Mouse (Mus musculus): ENCODE measurements around the gene Magi1. TPM values are rescaled to one million over a fixed set of nuclear protein-coding genes. Genes with fewer than 3 reads are reported as not detected.

Gene Magi1
- polyA plus RNA-seq, 1 experiment from 2014 or later: 6.2 TPM

DNA sequence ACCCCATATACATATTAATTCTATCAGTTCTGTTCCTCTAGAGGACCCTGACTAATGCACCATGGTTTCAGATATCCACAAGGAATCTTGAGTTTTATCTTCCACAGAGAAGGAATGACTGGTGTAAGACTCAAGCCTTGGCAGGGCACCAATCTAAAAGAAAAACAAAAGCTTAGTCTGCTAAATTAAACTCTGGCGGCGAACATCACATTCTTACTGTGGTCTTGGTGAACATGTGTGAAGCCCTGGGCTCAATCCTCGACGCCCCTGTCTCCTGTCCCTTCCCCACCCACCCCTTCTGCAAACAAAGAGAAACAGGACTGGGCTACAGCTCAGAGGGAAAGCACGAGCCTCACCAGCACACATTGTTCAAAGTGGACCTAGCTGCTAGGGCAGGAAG, 182.5 kb downstream of the Magi1 start:
- no peaks in the 10 kb centered on the region for H3K9me3 ChIP-seq (replicated peaks; ENCODE audit: low read length)
- no peak overlapping the region for H3K27ac ChIP-seq
- H3K36me3 ChIP-seq (ENCODE audit: insufficient read depth, low read length): no peaks in the 10 kb centered on the region
- no peak overlapping the region for H3K4me2 ChIP-seq (ENCODE audit: low read length)
- 43% methylated on average over 5 of the region's 5 CpGs for WGBS
- H3K4me1 ChIP-seq (replicated peaks; ENCODE audit: insufficient read depth, low read length): no peaks in the 10 kb centered on the region
- H3K4me3 ChIP-seq (replicated peaks; ENCODE audit: low read depth, low read length): no peak overlapping the region
- no peak for ATAC-seq (replicated peaks; ENCODE audit: low FRiP score, low read depth)
- H3K27me3 ChIP-seq (ENCODE audit: insufficient read depth, low read length): no peaks in the 10 kb centered on the region
- H3K9ac ChIP-seq (ENCODE audit: low read depth, low read length): no peak overlapping the region
- no peak for DNase-seq (ENCODE audit: low spot score)
- TF ChIP-seq CTCF (IDR thresholded peaks at IDR 0.05; ENCODE audit: low read depth): no peak

DNA sequence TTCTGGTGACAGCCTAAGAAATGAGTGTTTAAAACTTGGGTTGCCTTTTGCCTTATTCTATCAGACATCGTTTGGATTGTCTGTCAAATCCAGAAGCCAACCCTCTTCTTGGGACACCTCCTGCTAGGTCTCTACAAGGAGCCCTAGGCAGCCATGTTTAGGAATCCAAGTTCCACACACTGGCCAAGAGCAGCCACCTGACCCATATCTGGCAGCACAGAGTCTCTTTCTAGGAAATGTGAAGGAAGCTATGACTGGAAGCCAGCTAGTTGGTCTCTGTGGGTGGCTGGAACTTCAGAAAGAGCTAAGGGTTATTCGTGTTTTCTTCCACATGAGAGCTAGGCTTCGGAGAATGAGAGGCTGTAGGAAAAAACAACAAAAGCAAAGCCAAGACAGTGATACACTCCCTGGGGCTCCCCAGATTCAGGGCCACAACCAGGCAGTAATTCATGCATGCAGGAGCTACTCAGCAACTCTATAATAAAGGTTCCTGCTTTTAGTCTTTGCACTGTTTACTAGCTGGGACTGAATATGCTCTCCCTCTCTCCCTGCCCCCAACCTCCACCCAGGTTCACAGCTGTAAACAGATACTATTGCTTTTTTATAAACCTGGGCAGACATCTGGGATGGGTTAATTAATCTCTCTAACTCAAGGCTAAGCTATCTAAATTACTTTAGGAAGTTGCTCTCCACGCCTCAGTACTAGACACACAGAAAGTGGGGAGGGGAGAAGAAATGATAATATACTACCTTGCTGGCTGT, 188.6 kb downstream of the Magi1 start:
- no peak for TF ChIP-seq CTCF (IDR thresholded peaks at IDR 0.05; ENCODE audit: low read depth)
- H3K9me3 ChIP-seq (replicated peaks; ENCODE audit: low read length): no peaks in the 10 kb centered on the region
- DNase-seq (ENCODE audit: low spot score) (peak; percentile 67), ATAC-seq (replicated peaks; ENCODE audit: low FRiP score, low read depth) (no peak; the same call in 1 of the 2 replicates)
- 31% methylated on average over 4 of the region's 4 CpGs for WGBS
- no peak overlapping the region for H3K9ac ChIP-seq (ENCODE audit: low read depth, low read length)
- peak overlapping the region; percentile 31; the same call in 1 of the 2 replicates for H3K27ac ChIP-seq
- no peak overlapping the region for H3K4me3 ChIP-seq (replicated peaks; ENCODE audit: low read depth, low read length)
- no peaks in the 10 kb centered on the region for H3K36me3 ChIP-seq (ENCODE audit: insufficient read depth, low read length)
- H3K27me3 ChIP-seq (ENCODE audit: insufficient read depth, low read length): no peaks in the 10 kb centered on the region
- no peak overlapping the region for H3K4me2 ChIP-seq (ENCODE audit: low read length)
- peaks cover 13% of the 10 kb centered on the region; the same call in 1 of the 2 replicates for H3K4me1 ChIP-seq (replicated peaks; ENCODE audit: insufficient read depth, low read length)

DNA sequence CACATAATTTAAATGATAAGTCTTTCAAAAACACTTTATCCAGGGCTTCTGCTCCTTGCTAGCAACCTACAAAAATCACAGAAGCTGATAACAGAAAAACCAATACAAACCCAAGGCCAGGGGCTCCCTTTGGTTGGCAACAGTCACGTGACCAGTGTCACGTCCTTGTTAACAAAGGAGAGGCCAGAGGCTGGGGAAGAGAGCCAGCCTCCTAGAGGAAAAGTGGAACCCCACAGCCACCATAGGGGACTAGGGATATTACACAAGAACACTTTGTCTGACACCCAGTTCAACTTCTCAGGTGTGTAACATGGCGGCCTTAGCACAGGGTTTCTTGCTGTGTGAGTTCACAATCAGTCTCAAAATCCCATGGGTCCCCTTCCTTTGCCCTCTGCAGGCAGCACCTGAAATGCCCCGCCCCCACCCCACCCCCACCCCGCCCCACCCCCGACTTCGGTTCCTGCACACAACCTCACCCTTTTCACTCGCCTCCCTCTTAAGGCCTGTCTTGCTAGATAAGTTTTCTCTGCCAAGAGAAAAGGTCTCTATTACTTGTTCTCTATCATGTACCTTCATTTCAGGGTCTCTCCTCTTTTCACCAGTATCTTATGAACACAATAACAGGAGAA, 190.6 kb downstream of the Magi1 start:
- no peak for TF ChIP-seq CTCF (IDR thresholded peaks at IDR 0.05; ENCODE audit: low read depth)
- no peak overlapping the region for H3K9ac ChIP-seq (ENCODE audit: low read depth, low read length)
- no peaks in the 10 kb centered on the region for H3K9me3 ChIP-seq (replicated peaks; ENCODE audit: low read length)
- no peak overlapping the region for H3K27ac ChIP-seq
- no peaks in the 10 kb centered on the region for H3K27me3 ChIP-seq (ENCODE audit: insufficient read depth, low read length)
- WGBS: 70% methylated on average over 8 of the region's 8 CpGs
- no peak overlapping the region for H3K4me3 ChIP-seq (replicated peaks; ENCODE audit: low read depth, low read length)
- H3K4me1 ChIP-seq (replicated peaks; ENCODE audit: insufficient read depth, low read length): peaks cover 13% of the 10 kb centered on the region; the same call in 1 of the 2 replicates
- no peak overlapping the region for H3K4me2 ChIP-seq (ENCODE audit: low read length)
- ATAC-seq (replicated peaks; ENCODE audit: low FRiP score, low read depth) (no peak), DNase-seq (ENCODE audit: low spot score) (no peak)
- no peaks in the 10 kb centered on the region for H3K36me3 ChIP-seq (ENCODE audit: insufficient read depth, low read length)

DNA sequence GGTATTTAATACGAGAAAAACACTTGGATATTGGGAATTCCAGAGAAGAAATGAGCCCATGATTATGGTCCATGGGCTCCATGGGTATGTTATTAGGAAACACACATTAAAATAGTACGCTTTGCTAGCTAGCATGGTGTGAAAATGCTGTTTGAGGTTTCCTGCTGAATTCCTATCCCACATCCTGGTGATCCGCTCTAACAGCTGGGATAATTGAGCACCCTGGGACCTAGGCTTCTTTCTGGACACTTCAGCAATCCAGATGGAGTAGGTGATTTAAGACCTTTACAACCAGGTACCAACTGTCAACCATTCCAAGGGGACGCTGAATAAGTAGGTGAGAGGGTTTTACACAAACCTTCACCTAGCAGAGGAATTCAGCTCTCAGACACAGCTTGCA, 191.2 kb downstream of the Magi1 start:
- H3K4me3 ChIP-seq (replicated peaks; ENCODE audit: low read depth, low read length): no peak overlapping the region
- no peak overlapping the region for H3K27ac ChIP-seq
- 76% methylated on average over 4 of the region's 4 CpGs for WGBS

DNA sequence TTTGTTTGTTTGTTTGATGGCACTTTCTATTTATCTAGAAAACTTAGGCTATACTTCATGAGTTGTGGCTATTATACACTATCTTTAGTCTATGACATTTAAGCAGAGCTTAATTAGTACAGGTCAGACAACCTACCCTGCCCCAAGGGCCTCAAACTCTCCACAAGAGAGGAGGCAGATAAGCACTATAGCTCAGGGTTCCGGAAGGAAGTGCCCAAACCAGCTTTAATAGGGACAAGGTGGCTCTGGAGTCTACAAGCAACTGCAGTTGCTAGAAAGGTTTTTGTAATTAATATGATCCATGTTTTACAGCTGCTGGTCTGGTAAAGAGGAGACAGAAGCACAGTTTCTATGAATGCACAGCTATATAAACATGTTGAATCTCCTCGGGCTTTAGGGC, 196.9 kb downstream of the Magi1 start:
- WGBS: 53% methylated on average over 2 of the region's 2 CpGs
- H3K9me3 ChIP-seq (replicated peaks; ENCODE audit: low read length): no peaks in the 10 kb centered on the region
- no peak for TF ChIP-seq CTCF (IDR thresholded peaks at IDR 0.05; ENCODE audit: low read depth)
- no peaks in the 10 kb centered on the region for H3K27me3 ChIP-seq (ENCODE audit: insufficient read depth, low read length)
- no peaks in the 10 kb centered on the region for H3K36me3 ChIP-seq (ENCODE audit: insufficient read depth, low read length)
- H3K9ac ChIP-seq (ENCODE audit: low read depth, low read length): no peak overlapping the region
- H3K27ac ChIP-seq: no peak overlapping the region
- H3K4me2 ChIP-seq (ENCODE audit: low read length): no peak overlapping the region
- H3K4me1 ChIP-seq (replicated peaks; ENCODE audit: insufficient read depth, low read length): no peaks in the 10 kb centered on the region; the same call in 1 of the 2 replicates
- DNase-seq (ENCODE audit: low spot score): no peak
- H3K4me3 ChIP-seq (replicated peaks; ENCODE audit: low read depth, low read length): no peak overlapping the region
- no peak for ATAC-seq (replicated peaks; ENCODE audit: low FRiP score, low read depth)

More for the DNA sequence above, 191.2 kb downstream of the Magi1 start:
- Histone ChIP-seq H3K36me3 (ENCODE audit: insufficient read depth, low read length) (no peaks in the 10 kb centered on the region), H3K27me3 (ENCODE audit: insufficient read depth, low read length) (no peaks in the 10 kb centered on the region), H3K4me1 (replicated peaks; ENCODE audit: insufficient read depth, low read length) (peaks cover 13% of the 10 kb centered on the region; the same call in 1 of the 2 replicates), H3K9ac (ENCODE audit: low read depth, low read length) (no peak overlapping the region), H3K4me2 (ENCODE audit: low read length) (no peak overlapping the region), H3K9me3 (replicated peaks; ENCODE audit: low read length) (no peaks in the 10 kb centered on the region)
- DNase-seq (ENCODE audit: low spot score): no peak
- no peak for ATAC-seq (replicated peaks; ENCODE audit: low FRiP score, low read depth)
- TF ChIP-seq CTCF (IDR thresholded peaks at IDR 0.05; ENCODE audit: low read depth): no peak

DNA sequence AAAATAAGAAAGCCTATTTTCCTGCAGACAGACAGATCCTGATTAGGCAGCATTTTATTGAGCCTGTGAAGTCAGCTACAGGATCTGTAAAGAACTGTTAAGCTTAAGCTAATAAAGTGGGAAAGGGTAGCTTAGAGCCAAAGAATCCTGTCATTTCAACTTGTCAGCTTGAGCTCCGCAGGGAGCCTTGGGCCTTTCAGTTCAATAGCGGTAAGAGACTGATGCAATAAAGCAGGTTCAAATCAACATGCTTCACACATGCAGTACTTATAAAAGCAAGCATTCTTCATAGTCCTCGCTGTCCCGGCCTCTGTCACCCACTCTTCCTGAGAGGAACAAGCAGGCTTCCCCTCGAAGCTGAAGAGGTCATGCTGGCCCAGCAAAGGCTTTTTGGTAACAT, 199.0 kb downstream of the Magi1 start:
- no peaks in the 10 kb centered on the region for H3K27me3 ChIP-seq (ENCODE audit: insufficient read depth, low read length)
- no peak for DNase-seq (ENCODE audit: low spot score)
- no peak overlapping the region for H3K4me3 ChIP-seq (replicated peaks; ENCODE audit: low read depth, low read length)
- H3K36me3 ChIP-seq (ENCODE audit: insufficient read depth, low read length): no peaks in the 10 kb centered on the region
- 63% methylated on average over 5 of the region's 5 CpGs for WGBS
- no peak overlapping the region for H3K27ac ChIP-seq
- H3K4me2 ChIP-seq (ENCODE audit: low read length): no peak overlapping the region
- no peak for ATAC-seq (replicated peaks; ENCODE audit: low FRiP score, low read depth)
- no peaks in the 10 kb centered on the region for H3K9me3 ChIP-seq (replicated peaks; ENCODE audit: low read length)
- no peaks in the 10 kb centered on the region; the same call in 1 of the 2 replicates for H3K4me1 ChIP-seq (replicated peaks; ENCODE audit: insufficient read depth, low read length)
- no peak overlapping the region for H3K9ac ChIP-seq (ENCODE audit: low read depth, low read length)
- no peak for TF ChIP-seq CTCF (IDR thresholded peaks at IDR 0.05; ENCODE audit: low read depth)

Measured in kidney, postnatal 0 days (tissue).